17 mouse cellular contexts compared by ENCODE assay signal in genomic region chr6:126503920-126504319, GRCm38 (mm10). TPM values are rescaled to one million over a fixed set of nuclear protein-coding genes. Genes with fewer than 3 reads are reported as not detected.
A peak's percentile ranks its signal among the peaks of the same experiment; 100 is the strongest.
DNase-seq lines count a peak whose midpoint lies in the region; ATAC-seq and TF ChIP-seq lines count a peak whose summit lies in the region.
"Had no signal": no experiment of that assay in that cellular context is flagged by ENCODE, and none has a peak within 500 bp of the region (broad histone marks: within the 10 kb centered on the region; RNA-seq: fewer than 3 reads in every experiment).

No protein-coding gene starts in this region.

- H3K9me3 ChIP-seq in midbrain, postnatal 0 days (ENCODE audit: low read length), result no peaks in the 10 kb centered on the region
- no peaks in the 10 kb centered on the region for H3K9me3 ChIP-seq in midbrain, embryonic 13.5 days
- H3K9me3 ChIP-seq: forebrain, embryonic 15.5 days; stomach, embryonic 15.5 days had no signal

- no peaks in the 10 kb centered on the region for H3K4me1 ChIP-seq in kidney, adult 2 months (ENCODE audit: control insufficient read depth, insufficient read depth, low read length)
- no peaks in the 10 kb centered on the region for H3K4me1 ChIP-seq in midbrain, postnatal 0 days (ENCODE audit: insufficient read depth, low read length)
- peaks cover 8% of the 10 kb centered on the region; the same call in 1 of the 2 replicates for H3K4me1 ChIP-seq in midbrain, embryonic 13.5 days (replicated peaks)
- H3K4me1 ChIP-seq: forebrain, embryonic 15.5 days; neural tube, embryonic 13.5 days; stomach, embryonic 15.5 days had no signal

- no peak for TF ChIP-seq POLR2A in kidney, adult 2 months (IDR thresholded peaks at IDR 0.05; ENCODE audit: low read depth, low read length)

- no peak for ATAC-seq in midbrain, postnatal 0 days (ENCODE audit: low FRiP score)
- no peak for ATAC-seq in midbrain, embryonic 13.5 days
- ATAC-seq: activated CD4-positive, CD25-positive, alpha-beta regulatory T cell, adult 4 months; forebrain, embryonic 15.5 days; midbrain, embryonic 16.5 days had no signal

- 0 out of 2 replicates have a peak, but pooled peaks have one; percentile 28 for TF ChIP-seq CTCF in kidney, adult 2 months (conservative IDR thresholded peaks at IDR 0.05; ENCODE audit: insufficient read depth, insufficient read length, low read depth, low read length)
- peak; percentile 59 for TF ChIP-seq CTCF in midbrain, postnatal 0 days (IDR thresholded peaks at IDR 0.05)

- H3K27ac ChIP-seq in kidney, adult 2 months (ENCODE audit: insufficient read depth, low read depth, low read length), result no peak overlapping the region
- no peak overlapping the region for H3K27ac ChIP-seq in midbrain, postnatal 0 days (ENCODE audit: low read depth, low read length)
- no peak overlapping the region for H3K27ac ChIP-seq in midbrain, embryonic 13.5 days
- H3K27ac ChIP-seq: forebrain, embryonic 15.5 days; neural tube, embryonic 13.5 days; stomach, embryonic 15.5 days had no signal

- no peaks in the 10 kb centered on the region for H3K36me3 ChIP-seq in kidney, adult 2 months (ENCODE audit: control insufficient read depth, insufficient read depth, low read length)
- no peaks in the 10 kb centered on the region for H3K36me3 ChIP-seq in midbrain, postnatal 0 days (ENCODE audit: insufficient read depth, low read length)
- no peaks in the 10 kb centered on the region for H3K36me3 ChIP-seq in midbrain, embryonic 13.5 days
- H3K36me3 ChIP-seq: forebrain, embryonic 15.5 days; G1E; neural tube, embryonic 13.5 days; stomach, embryonic 15.5 days had no signal

- DNase-seq in adrenal gland, postnatal 36 days, result peak; percentile 8 to 17
- no peak for DNase-seq in adrenal gland, adult 18-20 months (ENCODE audit: low spot score in 2 of 2)
- DNase-seq in kidney, adult 2 months, result no peak
- DNase-seq in kidney, adult 8-10 months, result no peak
- DNase-seq in midbrain, postnatal 0 days (ENCODE audit: low spot score), result no peak
- peak; percentile 55 for DNase-seq in testis, postnatal 14 days (ENCODE audit: low spot score)
- DNase-seq in right cerebral cortex, adult 2 months (ENCODE audit: low spot score in 2 of 2), result no peak
- DNase-seq: gastrocnemius, postnatal 14 days; kidney, adult 9 months had no signal

- H3K9ac ChIP-seq in midbrain, postnatal 0 days (replicated peaks; ENCODE audit: low read length, poor library complexity, severe bottlenecking), result no peak overlapping the region
- H3K9ac ChIP-seq in midbrain, embryonic 13.5 days (replicated peaks), result no peak overlapping the region
- H3K9ac ChIP-seq: forebrain, embryonic 15.5 days; neural tube, embryonic 13.5 days; stomach, embryonic 15.5 days had no signal

- WGBS in kidney, adult 2 months, result 81% methylated on average over 8 of the region's 8 CpGs
- whole genome bisulfite sequencing in midbrain, postnatal 0 days, result 66% methylated on average over 8 of the region's 8 CpGs
- 78% methylated on average over 8 of the region's 8 CpGs for WGBS in midbrain, embryonic 13.5 days

- no peaks in the 10 kb centered on the region for H3K27me3 ChIP-seq in kidney, adult 2 months (replicated peaks; ENCODE audit: control insufficient read depth, insufficient read depth, low read length)
- H3K27me3 ChIP-seq in midbrain, postnatal 0 days (ENCODE audit: insufficient read depth, low read length), result no peaks in the 10 kb centered on the region; the same call in 1 of the 2 replicates
- 0 out of 2 replicates have a peak, but pooled peaks cover 7% of the 10 kb centered on the region for H3K27me3 ChIP-seq in midbrain, embryonic 13.5 days
- H3K27me3 ChIP-seq: forebrain, embryonic 15.5 days; stomach, embryonic 15.5 days had no signal

- no peak overlapping the region for H3K4me3 ChIP-seq in kidney, adult 2 months (ENCODE audit: insufficient read depth, low read depth, low read length)
- H3K4me3 ChIP-seq in midbrain, postnatal 0 days (ENCODE audit: low read depth, low read length), result no peak overlapping the region
- no peak overlapping the region for H3K4me3 ChIP-seq in midbrain, embryonic 13.5 days (replicated peaks)
- H3K4me3 ChIP-seq: forebrain, embryonic 15.5 days; neural tube, embryonic 13.5 days; stomach, embryonic 15.5 days had no signal

- no peak overlapping the region for H3K4me2 ChIP-seq in midbrain, postnatal 0 days (ENCODE audit: low read depth, low read length, poor library complexity, severe bottlenecking)
- H3K4me2 ChIP-seq in midbrain, embryonic 13.5 days (replicated peaks), result no peak overlapping the region
- H3K4me2 ChIP-seq: forebrain, embryonic 15.5 days; neural tube, embryonic 13.5 days; stomach, embryonic 15.5 days had no signal

RNA-seq across cellular contexts. Expression of gene Kcna5, which starts 31.3 kb away (rescaled TPM):
- 1 to 10 TPM; 1.8 to 2.3 TPM for total RNA-seq in adrenal gland, postnatal 36 days (2021)
- 1 to 10 TPM; 2.4 to 4.0 TPM for total RNA-seq in adrenal gland, adult 18-20 months (2021)
- polyA plus RNA-seq in kidney, adult 2 months (2012; rRNA removed), result 1.2 and 1.8 TPM in 2 replicates
- 4.9 and 5.3 TPM in 2 replicates for total RNA-seq in midbrain, postnatal 0 days (2014; rRNA removed)
- polyA plus RNA-seq in midbrain, postnatal 0 days (2015; fragmentation: Nextera tagmentation; extraction: Ambion mirVana), result 3.8 and 4.9 TPM in 2 replicates
- 3.3 and 5.5 TPM in 2 replicates for polyA plus RNA-seq in midbrain, embryonic 13.5 days (2015; fragmentation: Nextera tagmentation; extraction: Ambion mirVana)
- total RNA-seq: G1E; megakaryocyte progenitor cell, adult 5-6 weeks had no signal
- polyA plus RNA-seq: activated CD4-positive, CD25-positive, alpha-beta regulatory T cell, adult 4 months; G1E had no signal

Comparison
In these comparisons a context has a peak if more than half of its experiments do, and no peak if none do; other contexts are left out.
1. DNase-seq: peak in adrenal gland, postnatal 36 days (2 of 2) and testis, postnatal 14 days (single experiment); none in adrenal gland, adult 18-20 months (0 of 2), kidney, adult 2 months (single experiment), kidney, adult 8-10 months (0 of 2), midbrain, postnatal 0 days (single experiment) and right cerebral cortex, adult 2 months (0 of 2).